Mouse (Mus musculus): ENCODE data around the gene Rab6b.

DNA sequence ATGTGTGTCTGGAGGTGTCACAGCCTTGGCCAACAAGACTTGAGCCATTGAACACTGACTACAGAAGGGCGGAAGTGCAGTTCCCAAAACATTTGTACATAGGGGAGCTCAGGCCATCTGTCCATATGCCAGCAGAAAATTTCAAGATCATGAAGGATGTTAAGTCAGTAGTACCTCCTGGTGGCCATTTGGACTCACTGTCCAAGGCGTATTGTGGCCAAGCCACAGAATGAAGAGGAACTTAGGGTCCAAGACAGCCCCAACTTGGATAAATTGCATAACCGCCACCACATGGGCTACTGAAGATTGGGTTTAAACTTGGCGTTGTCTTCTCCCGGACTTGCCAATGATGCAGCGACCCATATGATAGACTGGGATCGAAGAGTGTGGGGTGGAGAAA, 64.1 kb downstream of the Rab6b start:
- no peak for TF ChIP-seq CTCF (IDR thresholded peaks at IDR 0.05; ENCODE audit: extremely low read depth, insufficient read depth, low read length)
- no peak for TF ChIP-seq POLR2A (IDR thresholded peaks at IDR 0.05; ENCODE audit: extremely low read depth, insufficient read depth, low read length)

Data from cortical plate, adult 2 months (tissue).